Mouse (Mus musculus): ENCODE measurements at regions not wholly inside any gene's neighbourhood (a gene's known extent, or its start where the extent isn't known, plus 50 kb on each side); places are given as distances from the start of the nearest gene placed in this dataset.

DNA sequence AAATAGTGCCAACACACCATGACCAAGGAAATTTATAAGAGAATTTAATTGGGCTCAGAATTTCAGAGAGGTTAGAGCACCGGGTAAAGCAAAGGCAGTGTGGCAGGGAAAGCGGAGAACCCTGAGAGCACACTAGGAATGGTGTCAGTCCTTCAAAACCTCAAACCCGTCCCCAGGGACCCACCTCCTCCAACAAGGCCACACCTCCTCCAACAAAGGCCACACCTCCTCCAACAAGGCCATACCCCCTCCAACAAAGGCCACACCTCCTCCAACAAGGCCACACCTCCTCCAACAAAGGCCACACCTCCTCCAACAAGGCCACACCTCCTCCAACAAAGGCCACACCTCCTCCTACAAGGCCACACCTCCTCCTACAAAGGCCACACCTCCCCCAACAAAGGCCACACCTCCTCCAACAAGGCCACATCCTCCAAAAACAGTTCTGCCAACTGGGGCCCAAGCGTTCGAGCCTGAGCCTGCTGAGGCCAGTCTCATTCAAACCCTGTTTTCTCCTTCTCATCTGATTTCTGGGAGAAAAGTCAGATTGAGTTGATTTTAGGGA is 109.8 kb upstream of the Zfp217 start:
- DNase-seq (ENCODE audit: low spot score) = no peak

DNA sequence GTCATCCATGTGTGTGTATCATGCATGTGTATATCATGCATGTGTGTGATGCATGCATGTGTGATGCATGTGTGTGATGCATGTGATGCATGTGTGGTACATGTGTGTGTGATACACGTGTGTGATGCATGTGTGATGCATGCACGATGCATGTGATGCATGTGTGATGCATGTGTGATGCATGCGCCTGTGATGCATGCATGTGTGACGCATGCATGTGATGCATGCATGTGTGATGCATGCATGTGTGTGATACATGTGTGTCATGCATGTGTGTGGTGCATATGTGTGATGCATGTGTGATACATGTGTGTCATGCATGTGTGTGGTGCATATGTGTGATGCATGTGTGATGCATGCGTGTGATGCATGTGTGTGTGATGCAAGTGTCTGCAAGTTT is 108.1 kb upstream of the Zfp217 start:
- no peak for DNase-seq (ENCODE audit: low spot score)

DNA sequence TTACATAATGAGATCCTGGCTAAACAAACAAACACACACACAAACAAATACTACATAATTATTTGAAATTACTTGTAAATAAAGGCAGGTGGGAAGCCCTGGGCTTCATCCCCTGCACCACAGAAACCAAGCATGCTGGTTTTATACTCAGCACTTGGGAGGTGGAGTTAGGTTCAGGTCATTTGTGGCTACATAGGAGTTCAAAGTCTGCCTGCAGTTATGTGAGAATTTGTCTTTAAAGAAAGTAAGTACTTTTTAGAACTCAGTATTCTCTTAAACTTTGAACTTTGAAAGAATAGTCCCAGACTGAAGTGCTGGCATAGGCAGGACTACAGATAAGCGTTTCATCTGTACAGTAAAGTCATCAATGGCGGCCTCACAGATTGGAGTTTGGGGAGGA is 107.6 kb upstream of the Zfp217 start:
- DNase-seq (ENCODE audit: low spot score) = no peak

DNA sequence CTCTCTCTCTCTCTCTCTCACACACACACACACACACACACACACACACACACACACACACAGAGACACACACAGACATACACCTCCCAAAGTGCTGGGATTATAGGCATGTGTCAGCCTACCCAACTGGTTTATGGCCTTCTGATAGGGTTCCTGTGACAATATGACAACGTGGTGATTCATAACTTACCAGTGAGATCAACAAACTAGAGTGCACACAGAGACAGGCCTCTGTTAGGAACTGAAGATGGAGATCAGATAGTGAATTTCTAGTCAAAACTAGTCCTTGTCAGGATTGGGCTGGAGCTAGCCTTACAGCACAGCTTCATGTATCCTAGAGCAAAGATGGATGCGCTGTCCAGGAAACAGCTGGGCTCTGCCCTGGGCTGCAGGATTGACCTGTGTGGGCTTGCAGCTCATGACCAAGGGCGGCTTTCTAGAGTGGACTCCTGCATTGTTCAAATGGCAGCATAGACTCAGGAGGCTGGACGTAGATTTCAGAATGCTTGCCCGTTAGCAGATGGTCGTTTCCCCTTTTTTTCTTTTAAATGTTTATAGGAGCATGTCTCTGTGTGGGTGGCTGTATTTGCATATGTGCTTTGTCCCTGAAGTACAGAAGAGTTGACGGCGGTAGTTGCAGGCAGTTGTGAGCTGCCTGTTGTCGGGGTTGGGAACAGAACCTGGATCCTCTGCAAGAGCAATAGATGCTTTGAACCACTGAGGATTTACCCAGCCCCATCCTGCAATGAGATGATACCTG is 106.0 kb upstream of the Zfp217 start:
- DNase-seq (ENCODE audit: low spot score) = no peak

GRCm38 (mm10) chr2:170252255-170253034 is 104.5 kb upstream of the Zfp217 start:
- no peak for DNase-seq (ENCODE audit: low spot score)

GRCm38 (mm10) chr2:170250680-170251079 is 102.8 kb upstream of the Zfp217 start:
- DNase-seq (ENCODE audit: low spot score) = no peak

- DNase-seq (ENCODE audit: low spot score) = no peak
Measured at GRCm38 (mm10) chr2:170247702-170248445, 100.0 kb upstream of the Zfp217 start.

DNA sequence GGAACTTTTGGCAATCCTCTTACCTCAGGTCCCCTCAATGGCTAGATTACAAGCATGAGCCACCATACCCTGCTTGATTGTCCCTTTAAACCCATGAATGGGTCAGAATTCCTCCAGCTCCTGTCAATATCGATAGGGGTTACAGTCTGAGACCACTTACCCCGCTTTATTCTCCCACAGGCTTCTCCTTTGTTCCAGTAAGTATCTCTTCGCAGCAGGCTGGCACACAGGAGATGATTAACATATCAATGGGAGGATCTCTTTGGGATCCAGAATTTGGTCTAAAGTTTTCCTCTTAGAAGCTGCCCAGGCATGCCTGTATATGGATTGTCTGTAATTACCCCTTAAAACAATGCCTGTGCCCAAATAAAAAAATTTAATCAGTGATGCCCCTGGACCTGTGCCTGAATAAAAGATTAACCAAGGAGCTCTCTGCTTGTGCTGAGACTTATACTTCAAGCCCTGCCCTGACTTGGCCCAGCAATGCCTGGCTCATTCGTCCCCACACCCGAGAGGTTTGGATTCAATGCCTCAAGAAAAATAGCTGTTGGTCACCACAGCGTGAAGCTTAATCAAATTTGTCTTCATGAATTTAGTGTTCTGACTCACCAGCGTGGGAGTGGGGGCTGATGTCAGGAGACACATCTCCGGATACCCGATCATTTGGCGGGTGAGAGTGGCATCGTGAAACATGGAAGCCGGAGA is 97.9 kb upstream of the Zfp217 start:
- peak; percentile 66 for DNase-seq (ENCODE audit: low spot score)

- DNase-seq (ENCODE audit: low spot score) = no peak
Measured at GRCm38 (mm10) chr2:170244108-170244507, 96.2 kb upstream of the Zfp217 start.

GRCm38 (mm10) chr2:170237959-170238358 is 90.1 kb upstream of the Zfp217 start:
- DNase-seq (ENCODE audit: low spot score) = no peak

DNA sequence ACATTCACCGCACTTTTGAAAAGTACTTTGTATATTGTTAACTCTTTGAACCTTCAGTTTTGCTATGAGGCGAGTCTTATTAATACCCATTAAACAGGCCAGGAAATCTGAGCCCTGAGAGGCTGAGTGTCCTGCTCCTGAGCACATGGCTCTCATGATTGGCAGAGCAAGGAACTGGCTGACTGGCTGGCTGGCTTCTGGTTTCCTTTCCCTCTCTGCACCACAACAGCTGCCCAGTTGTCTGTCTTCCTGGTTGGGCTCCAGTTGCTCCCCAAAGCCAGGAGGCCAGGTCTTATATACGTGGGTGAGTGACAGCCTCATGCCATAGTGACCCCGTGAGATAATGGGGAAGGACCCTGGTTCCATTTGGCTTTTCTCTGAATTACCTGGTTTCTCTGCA is 85.5 kb upstream of the Zfp217 start:
- DNase-seq (ENCODE audit: low spot score) = no peak

DNA sequence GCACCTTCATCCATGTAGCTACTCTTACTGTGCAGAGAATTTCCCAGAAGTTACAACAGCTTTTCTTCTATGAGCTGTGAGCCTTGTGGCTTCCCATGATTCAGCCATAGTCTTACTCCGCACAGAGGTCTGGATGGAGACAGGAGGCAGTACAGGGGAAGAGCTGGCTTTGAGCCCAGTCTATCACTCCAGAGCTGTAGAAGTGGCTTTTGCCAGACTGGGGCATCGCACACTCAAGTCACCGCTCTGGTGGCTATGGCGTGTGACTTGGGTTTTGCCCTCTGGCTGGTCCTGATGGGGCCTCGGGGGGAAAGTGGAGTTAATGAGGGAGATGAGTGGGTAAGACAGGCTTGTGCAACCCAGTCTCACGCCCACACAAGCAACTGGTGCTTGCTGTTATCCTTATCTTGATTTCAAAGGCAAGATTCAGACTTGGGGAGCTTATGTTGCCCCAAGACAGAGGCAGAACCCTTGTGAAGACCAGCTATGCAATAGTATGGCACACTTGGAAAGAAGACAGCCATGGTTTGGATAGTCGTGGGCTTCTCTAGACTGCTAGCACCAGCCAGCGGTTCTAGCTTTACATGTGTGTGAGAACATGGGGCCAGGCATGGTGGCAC is 81.7 kb upstream of the Zfp217 start:
- no peak for DNase-seq (ENCODE audit: low spot score)

DNA sequence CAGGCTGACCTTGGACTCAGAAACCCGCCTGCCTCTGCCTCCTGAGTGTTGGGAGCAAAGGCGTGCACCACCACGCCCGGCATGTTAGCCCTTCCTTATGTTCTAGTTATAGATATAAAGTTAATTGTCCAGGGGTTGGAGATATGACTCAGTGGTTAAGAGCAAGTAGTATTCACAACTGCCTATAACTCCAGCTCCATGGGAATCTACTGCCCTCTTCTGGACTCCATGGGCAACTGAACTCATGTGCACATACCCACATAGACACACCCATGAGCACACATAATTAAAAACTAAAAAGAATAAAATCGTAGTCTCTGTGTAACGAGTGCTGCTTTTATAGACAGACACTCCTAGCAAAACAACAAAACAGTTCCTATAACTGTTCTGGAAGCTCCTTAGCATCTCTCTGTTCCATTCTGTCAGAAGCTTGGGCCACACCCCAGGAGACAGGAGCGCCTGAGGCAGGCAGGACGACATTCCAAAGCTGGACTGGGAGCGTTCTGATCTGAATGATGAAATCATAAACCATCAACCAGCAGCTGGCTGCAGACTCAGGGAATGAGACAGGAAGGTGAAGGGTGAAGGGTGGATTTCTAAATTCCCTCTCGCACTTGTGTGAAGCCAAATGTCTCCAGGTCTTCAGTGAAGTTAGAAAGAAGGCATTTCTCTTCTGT is 80.6 kb upstream of the Zfp217 start:
- DNase-seq (ENCODE audit: low spot score) = no peak

DNA sequence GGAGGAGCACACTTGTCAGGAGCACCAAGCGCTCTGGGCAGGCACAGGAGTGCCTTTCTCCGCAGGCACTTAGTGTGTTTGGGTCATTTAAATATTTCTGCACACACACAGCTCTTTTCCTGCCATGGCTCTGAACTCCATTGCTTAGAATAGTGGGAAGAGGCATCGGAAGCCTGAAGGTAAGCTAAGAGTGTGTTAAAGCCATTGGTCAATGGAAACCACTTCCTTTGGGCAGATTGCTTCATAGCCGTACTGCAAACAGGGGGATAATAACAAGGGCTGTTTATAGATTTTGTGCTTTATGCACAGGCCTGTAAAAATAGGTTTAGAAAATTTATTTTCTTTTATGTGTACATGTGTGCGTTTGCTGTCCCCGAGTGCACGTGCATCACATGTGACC is 76.0 kb upstream of the Zfp217 start:
- no peak for DNase-seq (ENCODE audit: low spot score)

GRCm38 (mm10) chr2:170222819-170223218 is 74.9 kb upstream of the Zfp217 start:
- no peak for DNase-seq (ENCODE audit: low spot score)

- no peak for DNase-seq (ENCODE audit: low spot score)
Measured at GRCm38 (mm10) chr2:170221994-170222535, 74.2 kb upstream of the Zfp217 start.

GRCm38 (mm10) chr2:170220871-170221369 is 73.0 kb upstream of the Zfp217 start:
- DNase-seq (ENCODE audit: low spot score) = peak; percentile 72

- no peak for DNase-seq (ENCODE audit: low spot score)
Measured at GRCm38 (mm10) chr2:170220443-170220842, 72.5 kb upstream of the Zfp217 start.

GRCm38 (mm10) chr2:170219611-170220401 is 71.9 kb upstream of the Zfp217 start:
- peak; percentile 65 for DNase-seq (ENCODE audit: low spot score)
